Mouse (Mus musculus) embryonic fibroblast, embryonic 13.5 days (primary cell): ENCODE measurements at regions not wholly inside any gene's neighbourhood (a gene's known extent, or its start where the extent isn't known, plus 50 kb on each side); places are given as distances from the start of the nearest gene placed in this dataset.

ENCODE experiments used
- CTCF ChIP-seq: IDR thresholded peaks from 2 replicates; pipeline ENCODE4 v1.5.1; 2011; ENCODE audit warnings: mild to moderate bottlenecking, control low read depth, low read length, moderate library complexity, borderline replicate concordance; ENCODE audit not compliant: insufficient read depth
- POLR2A ChIP-seq: IDR thresholded peaks from 2 replicates; pipeline ENCODE4 v1.6.1; 2011; ENCODE audit warnings: low read depth, mild to moderate bottlenecking, control low read depth, low read length, moderate library complexity

DNA sequence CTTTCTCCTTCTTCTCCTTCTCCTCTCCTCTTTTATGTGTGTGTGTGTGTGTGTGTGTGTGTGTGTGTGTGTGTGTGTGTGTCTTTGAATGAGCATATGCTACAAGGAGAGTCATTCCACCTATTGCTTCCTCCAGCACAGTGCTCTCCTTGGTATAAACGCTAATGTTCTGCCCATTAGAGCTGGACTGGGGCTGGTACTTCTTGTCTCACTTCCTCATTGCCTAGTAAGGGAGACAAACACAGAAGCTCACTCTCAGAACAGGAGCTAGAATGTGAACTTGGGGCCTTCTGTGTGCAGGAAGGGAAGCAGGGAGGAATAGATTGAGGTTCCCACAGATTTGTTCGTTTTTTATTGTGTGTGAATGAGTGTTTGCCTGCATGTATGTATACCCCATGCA is 54.9 kb upstream of the Shb start:
- no peak for TF ChIP-seq POLR2A
- TF ChIP-seq CTCF: no peak
